Mouse (Mus musculus) MEL (cell line): ENCODE measurements around the gene Orai1. TPM values are rescaled to one million over a fixed set of nuclear protein-coding genes. Genes with fewer than 3 reads are reported as not detected.
A peak's percentile ranks its signal among the peaks of the same experiment; 100 is the strongest.

ENCODE experiments used
- DNase-seq: peaks from one replicate; pipeline ENCODE4 v3.0.0; 2011; ENCODE audit warnings: low read depth, low spot score
- H3K27ac ChIP-seq: 2 replicates; pipeline ENCODE4 v1.5.1; 2012; ENCODE audit warnings: low read depth, mild to moderate bottlenecking, control low read depth, low read length, moderate library complexity; ENCODE audit not compliant: control insufficient read depth
- H3K27me3 ChIP-seq, 2 experiments: fragments of 150-350 bp in 1 of 2; sonication (generic) in 1 of 2; 2 replicates each; pipeline ENCODE4 v1.6.1; 2012; ENCODE audit warnings: low read length in 2 of 2, mild to moderate bottlenecking in 2 of 2, improper control_type of control experiment in 1 of 2, moderate library complexity in 1 of 2; ENCODE audit not compliant: insufficient read depth in 2 of 2, control insufficient read depth in 1 of 2
- H3K36me3 ChIP-seq, 2 experiments: 2 replicates each; pipeline ENCODE4 v1.6.1; 2012 to 2014; ENCODE audit warnings: low read length in 2 of 2, improper control_type of control experiment in 1 of 2, inconsistent platforms in 1 of 2, mild to moderate bottlenecking in 1 of 2; ENCODE audit not compliant: insufficient read depth in 2 of 2, control insufficient read depth in 1 of 2
- H3K4me1 ChIP-seq, 2 experiments: fragments of 150-350 bp in 1 of 2; sonication (generic) in 1 of 2; 2 replicates each; pipeline ENCODE4 v1.6.1; 2012; ENCODE audit warnings: low read length in 2 of 2, improper control_type of control experiment in 1 of 2, mild to moderate bottlenecking in 1 of 2; ENCODE audit not compliant: insufficient read depth in 2 of 2, control insufficient read depth in 1 of 2
- H3K4me3 ChIP-seq, 2 experiments: fragments of 150-350 bp in 1 of 2; sonication (generic) in 1 of 2; 2 replicates each; pipeline ENCODE4 v1.5.1; 2012; ENCODE audit warnings: low read depth in 2 of 2, low read length in 2 of 2, mild to moderate bottlenecking in 2 of 2, moderate library complexity in 2 of 2, control low read depth in 1 of 2, improper control_type of control experiment in 1 of 2; ENCODE audit not compliant: control insufficient read depth in 1 of 2, insufficient read depth in 1 of 2
- H3K79me2 ChIP-seq: 2 replicates; pipeline ENCODE4 v1.6.1; 2012; ENCODE audit warnings: mild to moderate bottlenecking, low read length, moderate library complexity; ENCODE audit not compliant: control insufficient read depth, poor library complexity, insufficient read depth
- H3K9ac ChIP-seq: 2 replicates; pipeline ENCODE4 v1.6.1; 2012; ENCODE audit warnings: low read depth, mild to moderate bottlenecking, control low read depth, low read length, moderate library complexity; ENCODE audit not compliant: control insufficient read depth, poor library complexity, severe bottlenecking
- H3K9me3 ChIP-seq: fragments of 150-350 bp; sonication (generic); replicated peaks from 2 replicates; pipeline ENCODE4 v1.6.1; 2012; ENCODE audit warnings: mild to moderate bottlenecking, low read length, improper control_type of control experiment, moderate library complexity; ENCODE audit not compliant: insufficient read depth
- BHLHE40 ChIP-seq: IDR thresholded peaks from 2 replicates; pipeline ENCODE4 v1.6.1; 2012; ENCODE audit warnings: low read depth, mild to moderate bottlenecking, inconsistent platforms, low read length, improper control_type of control experiment, borderline replicate concordance
- CHD2 ChIP-seq: IDR thresholded peaks from 2 replicates; pipeline ENCODE4 v1.6.1; 2011; ENCODE audit warnings: low read length, improper control_type of control experiment
- CTCF ChIP-seq, 3 experiments: IDR thresholded peaks in 2 of 3; conservative IDR thresholded peaks in 1 of 3; 2 replicates each; pipeline ENCODE4 v1.5.1; 2011 to 2012; ENCODE audit warnings: low read length in 3 of 3, low read depth in 2 of 3, mild to moderate bottlenecking in 2 of 3, improper control_type of control experiment in 1 of 3, inconsistent platforms in 1 of 3, mixed read lengths in 1 of 3, moderate library complexity in 1 of 3; ENCODE audit not compliant: control insufficient read depth in 1 of 3, insufficient read depth in 1 of 3, poor library complexity in 1 of 3, severe bottlenecking in 1 of 3
- ELF1 ChIP-seq: IDR thresholded peaks from 2 replicates; pipeline ENCODE4 v1.6.1; 2014; ENCODE audit warnings: low read depth, mild to moderate bottlenecking, inconsistent platforms, low read length, improper control_type of control experiment, moderate library complexity
- EP300 ChIP-seq, 2 experiments: IDR thresholded peaks; 2 replicates each; pipeline ENCODE4 v1.6.1; 2011; ENCODE audit warnings: improper control_type of control experiment in 2 of 2, low read length in 2 of 2, low read depth in 1 of 2, mild to moderate bottlenecking in 1 of 2
- ETS1 ChIP-seq: IDR thresholded peaks from 2 replicates; pipeline ENCODE4 v1.6.1; 2012; ENCODE audit warnings: low read depth, mild to moderate bottlenecking, inconsistent platforms, low read length, improper control_type of control experiment, moderate library complexity
- GABPA ChIP-seq: IDR thresholded peaks from 2 replicates; pipeline ENCODE4 v1.6.1; 2012; ENCODE audit warnings: low read depth, mild to moderate bottlenecking, inconsistent platforms, low read length, improper control_type of control experiment, moderate library complexity
- GATA1 ChIP-seq: IDR thresholded peaks from 2 replicates; pipeline ENCODE4 v1.6.1; 2011; ENCODE audit warnings: low read depth, low read length, improper control_type of control experiment
- HCFC1 ChIP-seq: IDR thresholded peaks from 2 replicates; pipeline ENCODE4 v1.6.1; 2012; ENCODE audit warnings: low read depth, mild to moderate bottlenecking, inconsistent platforms, low read length, improper control_type of control experiment, moderate library complexity
- JUND ChIP-seq: IDR thresholded peaks from 2 replicates; pipeline ENCODE4 v1.6.1; 2011; ENCODE audit warnings: low read depth, mild to moderate bottlenecking, improper control_type of control experiment, low read length
- MAFK ChIP-seq: IDR thresholded peaks from 2 replicates; pipeline ENCODE4 v1.6.1; 2011; ENCODE audit warnings: low read depth, mild to moderate bottlenecking, low read length, improper control_type of control experiment, borderline replicate concordance
- MAX ChIP-seq: IDR thresholded peaks from 2 replicates; pipeline ENCODE4 v1.6.1; 2011; ENCODE audit warnings: low read length, improper control_type of control experiment
- MYB ChIP-seq: IDR thresholded peaks from 2 replicates; pipeline ENCODE4 v1.6.1; 2011; ENCODE audit warnings: mild to moderate bottlenecking, low read depth, low read length, improper control_type of control experiment
- MYC ChIP-seq: IDR thresholded peaks from 2 replicates; pipeline ENCODE4 v1.6.1; 2011; ENCODE audit warnings: low read depth, mild to moderate bottlenecking, low read length, improper control_type of control experiment, moderate library complexity
- NELFE ChIP-seq: IDR thresholded peaks from 2 replicates; pipeline ENCODE4 v1.6.1; 2011; ENCODE audit warnings: low read depth, low read length, improper control_type of control experiment
- POLR2A ChIP-seq, 2 experiments: IDR thresholded peaks; 2 replicates each; pipeline ENCODE4 v1.6.1; 2011 to 2012; ENCODE audit warnings: low read length in 2 of 2, mild to moderate bottlenecking in 2 of 2, control low read depth in 1 of 2, improper control_type of control experiment in 1 of 2, low read depth in 1 of 2, moderate library complexity in 1 of 2; ENCODE audit not compliant: control insufficient read depth in 1 of 2, insufficient read depth in 1 of 2, poor library complexity in 1 of 2
- POLR2AphosphoS2 ChIP-seq: IDR thresholded peaks from 2 replicates; pipeline ENCODE4 v1.6.1; 2011; ENCODE audit warnings: low read length, improper control_type of control experiment
- RAD21 ChIP-seq: IDR thresholded peaks from 2 replicates; pipeline ENCODE4 v1.6.1; 2011; ENCODE audit warnings: mild to moderate bottlenecking, low read depth, low read length, improper control_type of control experiment
- RCOR1 ChIP-seq: IDR thresholded peaks from 2 replicates; pipeline ENCODE4 v1.6.1; 2012; ENCODE audit warnings: low read depth, mild to moderate bottlenecking, inconsistent platforms, low read length, improper control_type of control experiment
- SIN3A ChIP-seq: IDR thresholded peaks from 2 replicates; pipeline ENCODE4 v1.6.1; 2012; ENCODE audit warnings: low read length, improper control_type of control experiment, inconsistent platforms
- SMC3 ChIP-seq: IDR thresholded peaks from 2 replicates; pipeline ENCODE4 v1.6.1; 2011; ENCODE audit warnings: low read depth, low read length, improper control_type of control experiment
- TBP ChIP-seq: IDR thresholded peaks from 2 replicates; pipeline ENCODE4 v1.8.0; 2011; ENCODE audit warnings: low read depth, low read length, improper control_type of control experiment
- TCF12 ChIP-seq: IDR thresholded peaks from 2 replicates; pipeline ENCODE4 v1.6.1; 2014; ENCODE audit warnings: low read depth, mild to moderate bottlenecking, inconsistent platforms, low read length, improper control_type of control experiment, moderate library complexity
- USF1 ChIP-seq: IDR thresholded peaks from 2 replicates; pipeline ENCODE4 v1.6.1; 2014; ENCODE audit warnings: low read depth, mild to moderate bottlenecking, inconsistent platforms, low read length, improper control_type of control experiment, moderate library complexity
- USF2 ChIP-seq, 2 experiments: IDR thresholded peaks; 2 replicates each; pipeline ENCODE4 v1.6.1; 2011 to 2012; ENCODE audit warnings: improper control_type of control experiment in 2 of 2, low read length in 2 of 2, borderline replicate concordance in 1 of 2, inconsistent platforms in 1 of 2, low read depth in 1 of 2, mild to moderate bottlenecking in 1 of 2; ENCODE audit not compliant: insufficient read depth in 1 of 2
- ZKSCAN1 ChIP-seq: IDR thresholded peaks from 2 replicates; pipeline ENCODE4 v1.6.1; 2012; ENCODE audit warnings: low read depth, mild to moderate bottlenecking, inconsistent platforms, low read length, improper control_type of control experiment, moderate library complexity
- ZMIZ1 ChIP-seq: IDR thresholded peaks from 2 replicates; pipeline ENCODE4 v1.6.1; 2012; ENCODE audit warnings: low read depth, mild to moderate bottlenecking, inconsistent platforms, low read length, improper control_type of control experiment, moderate library complexity
- ZNF384 ChIP-seq: IDR thresholded peaks from 2 replicates; pipeline ENCODE4 v1.6.1; 2012; ENCODE audit warnings: low read depth, mild to moderate bottlenecking, inconsistent platforms, low read length, improper control_type of control experiment
- polyA plus RNA-seq, 2 experiments: library from polyadenylated mRNA; stranded (reverse) in 1 of 2; unstranded in 1 of 2; fragments of >175 nt in 1 of 2; fragments of >200 nt in 1 of 2; gene quantifications; 2 replicates each; pipeline versions ENCODE4 v1.2.1 to v1.2.4; 2012; ENCODE audit warnings: low replicate concordance in 2 of 2, low read depth in 1 of 2; ENCODE audit not compliant: insufficient read length in 2 of 2, insufficient read depth in 1 of 2, missing spikeins in 1 of 2
- total RNA-seq: library from RNA; depleted of rRNA; stranded (reverse); fragments of 300-350 nt; gene quantifications from 2 replicates; pipeline ENCODE4 v1.2.3, GENCODE M21; 2012

Gene Orai1
- total and polyA plus RNA-seq, 3 experiments = 4.7 to 13.3 TPM; not detected in 1

- peak; percentile 95 for TF ChIP-seq MYC
- no peak for TF ChIP-seq ZKSCAN1
- TF ChIP-seq NELFE = peak; percentile 76
- no peak for TF ChIP-seq MAFK
- TF ChIP-seq USF2 (IDR thresholded peaks at IDR 0.05; ENCODE audit: borderline replicate concordance in 1 of 2, insufficient read depth in 1 of 2, low read depth in 1 of 2, low read length in 2 of 2) = no peak
- no peak; the same call in 1 of the 2 replicates for TF ChIP-seq RAD21
- no peak for TF ChIP-seq EP300 (IDR thresholded peaks at IDR 0.05; ENCODE audit: low read depth in 1 of 2, low read length in 2 of 2)
- TF ChIP-seq ELF1 = peak; percentile 99
- peak; percentile 98 for TF ChIP-seq ZNF384
- TF ChIP-seq ZMIZ1 = no peak; the same call in 1 of the 2 replicates
- TF ChIP-seq HCFC1 = peak; percentile 84
- TF ChIP-seq ETS1 = no peak
- peak; percentile 73 for TF ChIP-seq CHD2
- peak; percentile 93 for TF ChIP-seq BHLHE40
- no peak for TF ChIP-seq GABPA
Measured at GRCm38 (mm10) chr5:123057366-123058250, 42.7 kb downstream of the Orai1 start (continued).

GRCm38 (mm10) chr5:123058251-123059102, 43.6 kb downstream of the Orai1 start:
- peak overlapping the region; percentile 88 for H3K9ac ChIP-seq
- DNase-seq = peak; percentile 79
- peaks cover 0 to 12% of the 10 kb centered on the region in 2 experiments; a peak in 3 of 4 replicates for H3K4me1 ChIP-seq
- peak overlapping the region; percentile 58 to 72 for H3K4me3 ChIP-seq
- H3K27me3 ChIP-seq = no peaks in the 10 kb centered on the region
- H3K9me3 ChIP-seq = no peaks in the 10 kb centered on the region
- H3K27ac ChIP-seq = peak overlapping the region; percentile 90
- H3K36me3 ChIP-seq = peaks cover 0 to 13% of the 10 kb centered on the region in 2 experiments; a peak in 2 of 4 replicates
- H3K79me2 ChIP-seq = no peaks in the 10 kb centered on the region; the same call in 1 of the 2 replicates
- TF ChIP-seq SMC3 (no peak), ELF1 (no peak), GABPA (no peak), MYB (no peak), TCF12 (no peak), POLR2AphosphoS2 (peak; percentile 66), POLR2A (IDR thresholded peaks at IDR 0.05; ENCODE audit: control insufficient read depth in 1 of 2, insufficient read depth in 1 of 2, low read depth in 1 of 2, low read length in 2 of 2, poor library complexity in 1 of 2) (peak in 1 of 2 experiments; percentile 33; a peak in 1 of 4 replicates), BHLHE40 (peak; percentile 46; the same call in 1 of the 2 replicates), MYC (peak; percentile 60), CTCF (IDR thresholded peaks at IDR 0.05 in 2 of 3, conservative IDR thresholded peaks at IDR 0.05 in 1 of 3; ENCODE audit: control insufficient read depth in 1 of 3, insufficient read depth in 1 of 3, low read depth in 2 of 3, low read length in 3 of 3, poor library complexity in 1 of 3, severe bottlenecking in 1 of 3) (no peak), ZNF384 (no peak), RAD21 (no peak), GATA1 (no peak), NELFE (no peak), TBP (peak; percentile 29; the same call in 1 of the 2 replicates), MAFK (no peak; the same call in 1 of the 2 replicates), JUND (peak; percentile 42; the same call in 1 of the 2 replicates), HCFC1 (no peak), ZMIZ1 (peak; percentile 42), ZKSCAN1 (no peak), SIN3A (peak; percentile 47; the same call in 1 of the 2 replicates), USF2 (IDR thresholded peaks at IDR 0.05; ENCODE audit: borderline replicate concordance in 1 of 2, insufficient read depth in 1 of 2, low read depth in 1 of 2, low read length in 2 of 2) (peak; percentile 40 to 75; a peak in 3 of 4 replicates), RCOR1 (no peak), MAX (peak; percentile 80), USF1 (peak; percentile 94)
